Mouse (Mus musculus): ENCODE data around the gene Bhmt2.

The Bhmt2 gene

DNA sequence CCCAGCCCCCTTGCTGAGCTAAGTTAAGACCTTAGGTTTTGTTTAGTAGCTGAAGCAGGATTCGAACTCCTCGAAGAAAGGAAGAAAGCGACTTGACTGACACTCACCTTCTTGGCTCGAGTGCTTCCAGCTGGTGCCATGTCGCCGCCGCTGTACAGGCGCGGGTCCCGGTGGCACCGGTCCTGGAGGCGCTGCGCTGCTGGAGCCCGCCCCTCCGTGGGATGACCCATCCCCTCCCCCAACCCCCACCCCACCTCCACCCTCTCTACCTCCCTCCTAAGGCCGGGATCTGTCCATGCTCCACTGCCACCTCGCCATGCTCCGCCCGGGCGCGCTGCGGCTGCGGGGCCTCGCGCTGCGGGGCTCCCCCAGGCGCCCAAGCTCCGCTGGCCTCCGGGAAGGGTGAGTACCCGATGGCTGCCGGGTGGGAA is at the start of gene Bhmt2, which contains the start of gene Dmgdh:
Gene Bhmt2 (minus strand): TSS at position 172 of the 431 bp plus-strand sequence.
Gene Dmgdh (plus strand): TSS at position 303 of the 431 bp plus-strand sequence.
- no peak for DNase-seq

DNA sequence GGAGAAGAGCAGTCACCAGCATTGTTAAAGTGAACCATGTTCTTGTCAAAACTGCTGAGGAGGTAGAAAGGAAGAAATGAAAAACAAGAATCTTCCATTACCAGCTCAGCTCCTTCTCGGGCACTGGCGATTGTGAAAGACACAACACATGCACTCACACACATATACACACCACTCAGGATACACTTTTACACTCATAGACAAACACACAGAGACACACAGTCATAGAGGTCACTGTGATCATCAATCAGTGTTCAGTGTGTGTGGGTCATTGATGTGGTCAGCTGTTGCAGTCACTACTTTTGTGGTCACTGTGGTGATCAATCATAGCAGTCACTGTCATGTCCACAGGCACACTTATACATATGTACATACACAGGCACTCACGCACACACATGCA is 49.4 kb upstream of the Bhmt2 start:
- no peak for DNase-seq

DNA sequence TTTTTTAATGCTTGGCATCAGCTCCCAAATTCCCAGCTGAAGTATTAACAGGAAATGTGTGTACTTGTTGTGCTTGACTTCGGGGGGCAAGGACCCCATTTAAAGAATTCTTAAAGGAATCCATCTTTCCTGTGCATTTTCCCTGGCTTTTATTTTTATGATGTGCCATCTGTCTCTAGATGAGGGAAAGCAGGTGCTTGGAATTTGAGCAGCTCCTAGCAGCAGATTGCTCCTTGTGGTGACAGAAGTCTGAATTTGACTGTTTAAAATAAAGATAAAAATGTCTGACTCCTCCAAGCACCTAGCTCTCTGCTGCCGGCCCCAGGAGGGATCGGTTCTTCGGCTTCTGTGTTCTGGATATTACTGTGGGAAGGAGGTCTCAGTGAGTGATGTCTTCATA is 47.8 kb upstream of the Bhmt2 start:
- DNase-seq, result no peak

DNA sequence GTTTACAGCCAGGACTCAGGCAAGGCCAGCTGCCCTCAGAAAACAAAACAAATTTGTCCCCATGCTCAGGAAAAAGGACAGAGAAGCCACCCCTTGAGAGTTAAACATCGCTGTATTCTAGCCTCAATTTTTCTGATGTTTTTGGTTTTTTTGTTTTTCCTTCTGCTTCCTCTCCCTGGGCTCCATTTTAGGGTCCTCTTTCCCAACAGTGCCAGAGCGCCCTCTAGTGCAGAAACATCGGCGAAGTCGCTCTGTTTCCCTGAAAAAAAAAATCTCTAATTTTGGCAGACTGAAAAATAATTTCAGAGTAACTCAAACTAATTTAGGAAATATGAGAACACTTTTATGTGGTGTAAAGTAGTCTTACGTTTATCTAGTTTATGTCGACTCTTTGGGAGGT is 44.8 kb upstream of the Bhmt2 start:
- DNase-seq, result no peak

DNA sequence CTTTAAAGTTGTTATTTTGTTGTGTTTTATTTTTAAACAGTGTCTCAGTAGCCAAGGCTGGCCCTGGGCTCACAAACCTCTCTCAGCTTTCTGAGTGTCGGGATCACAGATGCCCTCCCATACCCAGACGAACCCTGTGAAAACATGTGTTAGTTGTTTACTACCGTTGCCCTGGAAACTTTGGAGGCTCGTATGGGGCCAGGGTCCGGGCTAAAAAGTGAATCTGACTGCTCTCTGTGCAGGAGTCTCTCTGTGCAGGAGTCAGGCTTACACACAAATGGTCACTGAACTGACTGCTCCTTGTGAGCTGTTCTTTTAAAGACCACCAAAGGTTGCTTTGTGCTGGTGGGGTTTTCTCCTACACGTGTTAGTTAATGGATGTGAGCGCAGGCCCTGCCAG is 43.0 kb upstream of the Bhmt2 start:
- DNase-seq, result no peak

DNA sequence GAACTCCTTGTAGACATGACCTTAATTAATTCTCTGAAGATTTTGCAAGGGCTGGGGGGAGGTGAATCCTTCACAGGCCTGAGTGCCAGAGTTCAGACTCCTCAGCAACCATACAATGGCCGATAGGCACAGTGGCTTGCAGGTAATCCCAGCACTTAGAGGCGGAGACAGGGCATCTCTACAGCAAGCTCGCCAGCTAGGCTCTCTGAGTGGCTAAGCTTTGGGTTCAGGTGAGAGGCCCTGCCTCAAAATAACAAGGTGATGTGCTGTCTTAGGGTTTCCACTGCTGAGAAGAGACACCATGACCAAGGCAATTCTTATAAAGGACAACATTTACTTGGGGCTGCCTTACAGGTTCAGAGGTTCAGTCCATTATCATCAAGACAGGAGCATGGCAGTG is 39.7 kb upstream of the Bhmt2 start:
- DNase-seq, result no peak

DNA sequence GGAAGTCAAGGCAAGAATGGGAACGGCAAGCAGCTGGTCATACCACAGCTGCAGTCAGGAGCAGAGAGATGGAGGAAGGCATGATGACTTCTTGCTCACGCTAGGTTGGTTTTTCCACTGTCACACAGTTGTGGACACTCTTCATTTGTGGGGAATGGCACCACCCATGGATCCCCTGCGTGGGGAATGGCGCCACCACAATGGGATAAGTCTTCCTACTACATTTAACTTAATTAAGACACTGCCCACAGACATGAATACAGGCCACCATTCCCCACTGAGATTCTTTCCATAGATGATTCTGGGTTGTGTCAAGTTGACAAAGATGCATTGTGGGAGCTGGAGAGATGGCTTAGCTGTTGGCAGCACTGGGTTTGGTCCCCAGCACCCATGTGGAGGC is 38.3 kb upstream of the Bhmt2 start:
- no peak for DNase-seq

DNA sequence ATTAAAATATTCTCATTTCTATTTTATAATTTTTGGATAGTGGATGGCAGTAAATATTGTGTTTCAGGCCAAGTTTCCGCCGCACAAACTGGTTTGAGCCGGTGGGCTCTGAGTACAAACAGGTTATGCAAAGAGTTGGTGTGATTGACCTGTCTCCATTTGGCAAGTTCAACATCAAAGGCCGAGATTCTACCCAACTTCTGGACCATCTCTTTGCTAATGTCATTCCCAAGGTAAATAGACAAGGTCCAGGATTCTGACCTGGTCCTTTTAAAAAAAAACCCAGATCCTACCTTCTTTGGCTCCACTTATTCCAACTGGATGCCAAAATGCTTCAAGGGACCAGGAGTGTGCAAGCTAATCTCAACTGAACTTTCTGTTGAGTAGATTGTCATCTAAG is 37.1 kb upstream of the Bhmt2 start:
- DNase-seq, result no peak

DNA sequence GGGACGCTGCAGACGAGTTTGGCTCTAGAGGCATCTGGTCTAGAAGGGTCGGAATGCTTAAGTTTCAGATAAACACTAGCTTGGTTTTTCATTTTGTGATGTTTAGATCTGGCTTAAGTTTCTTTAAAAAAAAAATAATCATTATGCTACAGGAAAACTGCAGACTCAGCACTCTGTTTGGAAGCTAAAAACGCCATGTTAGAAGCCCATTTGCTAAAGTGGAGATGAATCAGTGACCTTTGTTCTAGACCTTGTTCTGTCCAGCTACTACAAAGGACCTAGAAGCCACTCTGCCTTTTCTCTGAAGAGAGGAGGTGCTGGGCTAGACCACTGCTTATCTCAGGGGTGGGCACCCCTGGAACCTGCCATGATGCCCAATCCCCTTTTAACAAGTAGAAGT is 36.2 kb upstream of the Bhmt2 start:
- DNase-seq, result no peak

DNA sequence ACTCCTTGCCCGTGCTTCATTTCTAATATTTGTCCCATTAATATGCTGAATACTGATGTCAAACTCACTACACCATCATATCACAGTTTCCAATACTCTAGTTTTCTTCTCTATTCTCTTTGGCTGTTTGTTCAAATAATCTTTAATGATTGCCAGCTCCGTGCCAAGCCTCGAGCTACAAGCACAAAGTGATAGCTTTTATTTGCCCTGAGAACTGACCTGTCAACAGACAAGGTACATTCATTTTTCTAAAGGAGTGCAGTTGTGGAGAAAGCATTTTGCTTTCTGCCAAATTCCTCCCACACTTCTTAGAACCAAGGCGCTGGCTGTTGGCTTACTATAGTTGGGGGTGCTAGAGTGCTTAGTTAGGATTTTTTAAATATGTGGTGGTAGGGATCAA is 33.2 kb upstream of the Bhmt2 start:
- no peak for DNase-seq

DNA sequence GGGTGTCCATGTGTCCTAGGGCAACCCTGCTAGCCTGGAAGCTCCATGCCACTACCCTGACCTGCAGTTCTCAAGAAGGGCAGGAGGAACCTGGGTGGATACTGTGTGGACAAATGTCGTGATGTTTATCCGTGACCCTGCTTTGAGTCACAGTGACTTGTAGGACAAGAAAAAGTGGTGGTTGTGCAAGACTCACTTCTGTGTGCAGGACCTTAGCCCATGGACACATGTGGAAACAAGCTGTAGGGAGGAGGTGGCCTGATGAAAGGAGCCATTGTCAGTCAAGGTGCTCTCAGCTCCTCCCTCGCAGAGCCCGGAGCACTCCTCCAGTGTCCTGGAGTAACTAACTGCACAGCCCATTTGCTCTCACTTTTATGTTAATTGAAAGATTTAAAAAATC is 31.6 kb upstream of the Bhmt2 start:
- DNase-seq, result no peak

DNA sequence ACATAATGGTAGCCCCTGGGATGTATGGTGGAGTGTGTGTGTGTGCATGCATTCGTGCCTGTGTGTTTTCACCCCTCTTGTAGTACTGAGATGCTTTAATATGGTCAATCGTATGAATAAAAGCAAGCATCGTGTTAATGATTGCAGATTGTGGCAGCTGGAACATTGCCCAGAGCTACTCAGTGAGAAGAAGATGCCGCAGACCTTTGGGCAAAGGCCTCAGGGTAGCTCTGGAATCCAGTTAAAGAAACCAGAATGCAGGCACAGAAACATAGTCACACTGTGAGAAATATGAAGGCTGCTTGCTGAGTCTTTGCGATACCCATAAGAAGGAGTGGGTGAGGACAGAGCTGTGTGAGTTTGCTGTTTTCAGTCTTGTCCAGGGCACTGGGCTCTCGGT is 24.8 kb upstream of the Bhmt2 start:
- no peak for DNase-seq

DNA sequence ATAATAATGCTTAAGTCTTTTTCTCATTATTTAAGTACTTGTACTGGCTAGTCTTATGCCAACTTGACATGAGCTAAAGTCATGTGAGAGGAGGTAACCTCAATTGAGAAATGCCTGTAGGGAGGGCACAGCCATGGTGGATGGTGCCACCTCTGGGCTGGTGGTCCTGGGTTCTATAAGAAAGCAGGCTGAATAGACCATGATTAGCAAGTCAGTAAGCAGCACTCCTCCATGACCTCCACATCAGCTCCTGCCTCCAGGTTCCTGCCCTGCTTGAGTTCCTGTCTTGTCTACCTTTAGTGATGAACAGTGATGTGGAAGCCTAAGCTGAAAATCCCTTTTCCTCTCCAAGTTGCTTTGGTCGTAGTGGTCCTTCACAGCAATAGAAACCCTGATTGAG is 16.7 kb upstream of the Bhmt2 start:
- no peak for DNase-seq

DNA sequence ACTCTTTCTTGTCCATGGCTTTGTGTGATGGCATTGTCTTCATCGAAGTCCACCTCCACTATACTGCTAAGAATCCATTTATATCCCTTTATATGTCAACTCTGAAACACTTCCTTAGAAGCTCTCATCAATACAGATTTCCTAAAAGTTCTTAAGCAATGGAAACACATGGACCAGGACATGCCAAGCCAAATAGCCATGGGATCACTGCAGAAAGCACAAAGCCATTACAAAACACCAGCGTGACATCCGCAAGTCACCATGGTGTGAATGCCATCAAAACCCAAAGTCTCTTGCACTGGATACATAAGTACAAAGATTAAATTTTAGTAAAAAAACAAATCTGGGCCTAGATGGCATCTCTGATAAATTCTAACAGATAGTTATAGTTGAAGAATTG is 15.5 kb upstream of the Bhmt2 start:
- DNase-seq, result no peak

DNA sequence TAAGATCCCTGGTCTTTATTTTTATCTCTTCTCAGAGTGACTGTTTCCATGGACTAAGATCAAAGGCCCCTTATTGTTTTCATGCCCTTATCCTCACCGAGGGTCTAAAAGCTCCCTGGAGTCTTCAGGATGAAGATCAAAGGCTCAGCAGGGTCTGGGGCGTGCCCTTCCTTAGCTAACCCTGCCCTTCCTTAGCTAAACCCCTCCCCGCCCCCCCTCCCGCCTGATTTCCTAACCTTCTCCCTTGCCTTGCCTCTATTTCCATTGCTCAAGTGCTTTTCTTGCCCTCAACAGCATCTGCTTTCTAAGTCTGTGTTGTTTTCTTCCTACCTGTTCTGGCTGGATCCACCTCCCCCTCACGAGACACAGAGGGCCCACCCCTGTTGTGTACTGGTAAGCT is 13.2 kb upstream of the Bhmt2 start:
- DNase-seq, result no peak

DNA sequence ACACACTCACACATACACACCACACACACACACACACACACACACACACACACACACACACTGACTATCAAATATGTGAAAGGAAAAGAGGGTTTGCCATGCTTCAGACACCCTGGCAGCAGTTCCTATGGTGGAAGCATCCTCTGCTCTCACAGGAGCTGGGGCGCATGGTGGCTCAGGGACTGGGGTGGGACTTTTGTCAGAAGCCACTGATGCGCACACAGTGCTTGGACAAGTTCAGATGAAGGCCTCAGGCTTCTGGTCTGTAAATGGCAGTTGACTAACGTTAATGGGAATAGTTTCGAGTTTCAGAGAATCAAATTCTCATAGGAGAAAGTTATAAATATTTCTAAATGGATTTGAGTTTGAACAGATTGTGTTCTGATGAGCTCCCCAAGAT is 11.1 kb upstream of the Bhmt2 start:
- DNase-seq, result no peak

DNA sequence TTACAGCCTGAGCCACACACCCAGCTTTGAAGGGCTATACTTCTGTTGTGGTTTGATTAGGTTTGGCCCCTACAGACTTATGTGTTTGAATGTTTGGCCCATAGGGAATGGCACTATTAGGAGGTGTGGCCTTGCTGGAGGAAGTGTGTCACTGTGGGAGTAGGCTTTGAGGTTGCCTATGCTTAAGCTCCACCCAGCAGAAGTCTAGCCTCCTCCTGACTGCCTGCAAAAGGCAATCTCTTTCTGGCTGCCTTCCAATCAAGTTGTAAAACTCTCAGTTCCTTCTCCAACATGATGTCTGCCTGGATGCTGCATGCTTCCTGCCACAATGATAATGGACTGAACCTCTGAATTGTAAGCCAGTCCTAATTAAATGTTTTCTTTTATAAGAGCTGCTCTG is 9.2 kb upstream of the Bhmt2 start:
- DNase-seq, result no peak

DNA sequence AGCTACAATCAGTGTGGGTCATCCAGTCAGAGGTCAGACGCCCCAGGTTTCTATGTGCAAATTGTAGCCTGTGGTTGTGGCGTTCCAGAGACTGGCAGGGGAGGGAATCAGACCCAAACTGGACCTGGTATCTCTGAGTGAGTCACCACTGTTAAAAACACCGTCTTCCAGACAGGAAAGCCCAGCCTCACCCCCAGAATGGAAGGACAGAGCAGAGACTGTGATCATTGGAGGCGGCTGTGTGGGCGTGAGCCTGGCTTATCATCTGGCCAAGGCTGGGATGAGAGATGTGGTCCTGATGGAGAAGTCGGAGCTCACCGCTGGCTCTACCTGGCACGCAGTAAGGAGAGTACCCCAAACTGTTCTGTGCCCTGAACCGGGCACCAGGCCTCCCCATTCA is 2.8 kb upstream of the Bhmt2 start:
- no peak for DNase-seq

DNA sequence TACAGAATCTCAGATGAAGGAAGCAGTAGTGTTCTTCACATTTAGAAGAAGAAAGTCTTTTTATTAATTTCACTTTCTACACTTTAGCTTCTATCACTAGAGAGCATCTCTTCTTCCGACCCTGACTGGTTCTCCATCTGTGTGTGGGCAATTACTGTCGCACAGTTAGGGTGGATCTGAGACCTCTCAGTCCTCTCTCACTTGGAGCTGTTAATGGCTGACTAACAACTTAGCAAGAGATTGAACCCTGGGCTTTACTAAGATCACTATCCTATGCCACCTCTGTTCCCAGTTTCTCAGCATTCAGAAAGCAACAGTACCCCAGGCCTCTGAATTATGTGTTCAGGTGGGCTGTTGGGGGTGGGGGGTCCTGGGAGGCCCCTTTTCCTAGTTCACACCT is 806 bp downstream of the Bhmt2 start:
- no peak for DNase-seq

DNA sequence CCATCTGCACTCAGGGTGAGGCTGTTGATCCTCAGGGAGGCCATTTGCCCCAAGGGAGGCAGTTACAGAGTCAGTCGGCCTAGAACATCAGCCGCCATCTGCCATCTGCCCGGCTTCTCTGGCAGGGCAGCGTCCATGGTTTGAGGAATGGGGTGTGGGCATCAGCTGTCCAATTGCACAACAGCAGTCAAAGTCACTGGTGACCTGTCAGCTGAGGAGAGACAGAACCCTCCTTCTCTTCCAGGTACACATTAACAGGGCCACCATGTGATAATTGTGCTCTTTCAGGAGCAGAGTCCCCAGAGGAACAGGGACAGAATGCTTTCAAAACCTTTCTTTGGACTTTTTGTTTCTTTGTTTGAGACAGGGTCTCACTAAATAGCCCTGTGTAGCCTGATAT is 1.7 kb downstream of the Bhmt2 start:
- no peak for DNase-seq

DNA sequence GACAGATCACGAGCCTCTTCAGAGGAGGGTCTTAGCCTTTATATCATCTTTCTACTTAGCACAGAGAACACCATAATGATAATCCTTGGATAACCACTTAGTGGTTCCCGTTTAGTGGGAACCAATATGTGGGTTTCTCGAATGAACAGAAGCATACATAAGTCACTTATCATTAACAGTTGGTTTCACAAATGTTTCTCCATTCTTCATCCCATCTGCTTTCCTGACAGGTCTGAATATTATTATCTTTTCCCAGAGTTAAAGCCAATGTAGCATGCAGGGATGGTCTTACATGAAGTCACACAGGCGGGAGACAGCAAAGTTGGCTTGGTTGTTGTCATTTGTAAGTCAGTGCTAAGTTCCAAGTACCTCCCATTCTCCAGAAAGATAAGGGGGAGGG is 6.5 kb downstream of the Bhmt2 start:
- no peak for DNase-seq

DNA sequence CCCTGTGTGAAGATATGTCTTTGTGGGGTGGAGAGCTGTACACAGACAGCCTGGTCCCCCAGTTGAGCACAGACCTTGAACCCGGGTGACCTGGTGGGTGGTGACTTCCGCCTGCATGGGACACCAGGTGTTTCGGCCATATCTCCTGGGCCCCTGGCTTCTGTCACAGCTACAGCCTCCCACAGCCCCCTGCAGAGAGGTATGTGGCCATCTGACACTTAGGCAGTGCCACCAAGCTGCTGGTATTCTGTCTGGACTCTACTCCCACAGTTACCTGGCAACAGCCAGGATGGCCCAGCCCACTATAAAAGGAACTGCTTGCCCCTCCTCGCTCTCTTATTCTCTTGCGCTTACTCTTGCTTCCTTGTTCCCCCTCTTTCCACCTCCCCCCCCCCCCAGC is 16.2 kb downstream of the Bhmt2 start:
- DNase-seq, result no peak

DNA sequence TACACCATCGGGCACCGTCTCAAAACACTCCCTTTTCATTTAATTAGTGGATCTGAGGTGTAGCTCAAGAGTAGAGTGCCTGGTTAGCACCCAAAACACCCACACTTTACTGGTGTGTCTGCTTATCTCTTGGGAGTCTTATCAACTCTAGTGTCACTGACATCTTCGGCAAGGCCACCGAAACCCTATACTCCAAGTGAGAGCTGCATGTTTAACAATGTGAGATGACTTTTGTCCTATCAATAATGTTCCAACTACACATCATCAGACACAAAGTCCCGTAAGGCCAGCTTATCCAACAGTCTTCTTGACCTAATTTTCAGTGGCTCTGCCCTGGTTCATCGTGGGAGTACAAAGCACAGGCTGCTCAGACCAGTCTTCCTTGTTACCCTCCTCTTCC is 20.7 kb downstream of the Bhmt2 start:
- no peak for DNase-seq

DNA sequence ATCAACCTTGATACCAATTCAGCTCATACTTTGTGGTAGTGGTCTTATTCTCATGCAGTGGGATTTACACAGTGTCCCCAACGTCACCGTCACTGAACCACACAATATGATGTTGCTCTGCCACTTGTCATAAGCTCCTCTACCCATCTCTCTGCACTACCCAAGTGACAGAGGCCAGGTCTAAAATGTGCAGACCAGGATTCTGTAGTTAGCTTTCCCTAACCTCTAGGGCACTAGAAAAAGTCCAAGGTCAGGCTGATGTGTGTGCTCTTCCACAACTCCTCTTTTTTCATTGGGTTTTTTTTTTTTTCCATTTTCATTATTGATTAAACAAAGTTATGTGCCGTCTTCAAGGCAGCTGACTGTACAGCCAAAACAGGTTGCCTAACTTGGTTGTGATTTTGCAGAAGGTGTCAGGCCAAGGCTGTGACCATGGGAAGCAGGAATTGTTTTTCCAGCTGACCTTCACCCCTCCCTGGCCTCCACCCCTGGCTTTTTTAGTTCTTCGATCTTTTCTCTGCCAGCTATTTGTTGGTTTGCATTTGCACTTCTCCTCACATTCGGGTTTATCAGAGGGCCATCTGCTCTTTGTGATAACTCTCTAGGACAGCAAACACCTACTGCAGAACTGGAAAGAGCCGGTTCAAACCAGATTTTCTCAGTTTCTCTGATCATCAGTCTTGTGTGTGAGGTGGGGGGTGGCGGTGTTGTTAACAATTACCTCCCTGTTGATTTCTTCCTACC is 25.5 kb downstream of the Bhmt2 start:
- DNase-seq, result no peak

DNA sequence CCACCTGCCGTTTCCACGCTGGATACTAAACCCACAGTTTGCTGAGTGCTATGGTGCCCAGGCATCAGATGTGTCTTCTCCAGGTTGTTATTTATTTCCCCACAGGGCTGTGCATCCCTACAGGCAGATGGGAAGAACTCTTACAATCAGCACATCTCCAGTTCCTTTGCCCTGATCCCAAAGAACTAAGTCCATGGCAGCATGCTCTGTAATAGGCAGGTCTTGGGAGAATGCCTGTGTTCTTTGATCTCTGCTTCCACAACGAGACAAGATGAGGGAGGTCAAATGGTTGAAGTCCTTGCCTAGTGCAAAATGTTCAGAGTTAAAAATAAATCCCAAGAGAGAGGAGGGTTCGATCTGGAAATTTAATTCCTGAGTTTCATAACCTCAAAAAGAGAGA is 34.5 kb downstream of the Bhmt2 start:
- DNase-seq, result no peak

Measured in thymus, adult 18-20 months (tissue).